9 mouse cellular contexts compared by ENCODE assay signal in the genomic region with DNA sequence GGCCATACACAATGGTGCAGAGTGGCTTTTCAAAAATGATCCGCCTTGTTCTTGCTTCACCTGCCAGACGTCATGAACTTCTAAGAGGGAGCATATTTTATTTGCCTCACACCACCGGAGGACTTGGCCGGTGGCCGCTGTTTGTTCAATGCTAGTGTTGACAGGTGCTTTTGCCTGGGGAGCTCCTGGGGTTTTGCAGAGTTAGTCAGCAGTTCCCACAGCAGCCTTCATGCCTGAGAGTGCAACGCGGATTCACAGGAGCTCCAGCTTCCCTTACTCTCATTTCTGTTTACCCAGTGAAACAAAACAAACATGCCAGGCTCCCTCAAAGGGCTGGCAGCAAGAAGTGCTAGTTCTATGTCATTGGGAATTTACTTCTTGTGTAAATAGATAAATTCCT.
DNase-seq lines count a peak whose midpoint lies in the region; ATAC-seq lines count a peak whose summit lies in the region.
"Had no signal": no experiment of that assay in that cellular context is flagged by ENCODE, and none has a peak within 500 bp of the region (broad histone marks: within the 10 kb centered on the region; RNA-seq: fewer than 3 reads in every experiment).

No protein-coding gene starts in this region.

- intact Hi-C loops in left cerebral cortex, postnatal 25 days (cut with DNase I) = no loop called here

- peaks cover 8% of the 10 kb centered on the region; the same call in 1 of the 2 replicates for H3K4me1 ChIP-seq in forebrain, embryonic 15.5 days
- H3K4me1 ChIP-seq in forebrain, embryonic 11.5 days (replicated peaks; ENCODE audit: control insufficient read depth, insufficient read depth, low read length) = no peaks in the 10 kb centered on the region

- no peaks in the 10 kb centered on the region for H3K9me3 ChIP-seq in forebrain, embryonic 15.5 days
- H3K9me3 ChIP-seq in forebrain, embryonic 11.5 days (ENCODE audit: control insufficient read depth, low read length) = no peaks in the 10 kb centered on the region

- no peak overlapping the region for H3K4me3 ChIP-seq in forebrain, embryonic 15.5 days
- H3K4me3 ChIP-seq in forebrain, embryonic 11.5 days (ENCODE audit: low read depth, low read length) = no peak overlapping the region

- no peak overlapping the region for H3K4me2 ChIP-seq in forebrain, embryonic 15.5 days (replicated peaks)
- H3K4me2 ChIP-seq in forebrain, embryonic 11.5 days (ENCODE audit: low read depth, low read length, severe bottlenecking) = no peak overlapping the region

- ATAC-seq in forebrain, embryonic 15.5 days (replicated peaks) = 0 out of 2 replicates have a peak, but pooled peaks have one; percentile 53
- no peak for ATAC-seq in forebrain, embryonic 11.5 days (replicated peaks; ENCODE audit: low FRiP score)
- no peak for ATAC-seq in monocyte, adult 5-6 weeks (replicated peaks; ENCODE audit: insufficient number of reproducible peaks, low FRiP score, low TSS enrichment, poor library complexity, severe bottlenecking)

- H3K9ac ChIP-seq in forebrain, embryonic 15.5 days (replicated peaks) = no peak overlapping the region
- H3K9ac ChIP-seq in forebrain, embryonic 11.5 days (ENCODE audit: low read length) = no peak overlapping the region

- no peaks in the 10 kb centered on the region for H3K27me3 ChIP-seq in forebrain, embryonic 15.5 days
- H3K27me3 ChIP-seq in forebrain, embryonic 11.5 days (ENCODE audit: control insufficient read depth, insufficient read depth, low read length) = no peaks in the 10 kb centered on the region

- DNase-seq in forebrain, embryonic 11.5 days (ENCODE audit: low spot score) = no peak
- DNase-seq in cerebellum, adult 9-10 months = peak; percentile 38
- peak; percentile 67 for DNase-seq in heart, postnatal 4 days
- peak; percentile 94 for DNase-seq in lung, postnatal 36 days
- no peak for DNase-seq in adrenal gland, postnatal 14 days
- no peak for DNase-seq in left cerebral cortex, postnatal 25 days (ENCODE audit: low spot score in 2 of 2)
- DNase-seq: layer of hippocampus, postnatal 36 days had no signal

- 42% methylated on average over 7 of the region's 7 CpGs for WGBS in forebrain, embryonic 15.5 days
- WGBS in forebrain, embryonic 11.5 days = 84% methylated on average over 7 of the region's 7 CpGs

- H3K36me3 ChIP-seq in forebrain, embryonic 15.5 days = no peaks in the 10 kb centered on the region
- H3K36me3 ChIP-seq in forebrain, embryonic 11.5 days (ENCODE audit: control insufficient read depth, insufficient read depth, low read length) = no peaks in the 10 kb centered on the region

- H3K27ac ChIP-seq in forebrain, embryonic 15.5 days (replicated peaks) = no peak overlapping the region
- H3K27ac ChIP-seq in forebrain, embryonic 11.5 days (ENCODE audit: low read depth, low read length) = no peak overlapping the region

Comparison
In these comparisons a context has a peak if more than half of its experiments do, and no peak if none do; other contexts are left out.
1. DNase-seq: peak in cerebellum, adult 9-10 months (single experiment), heart, postnatal 4 days (single experiment) and lung, postnatal 36 days (single experiment); none in forebrain, embryonic 11.5 days (single experiment), adrenal gland, postnatal 14 days (single experiment) and left cerebral cortex, postnatal 25 days (0 of 2).